Mouse (Mus musculus): Measurements from ENCODE around the gene Eif2b2. TPM values are rescaled to one million over a fixed set of nuclear protein-coding genes. Genes with fewer than 3 reads are reported as not detected.

Gene Eif2b2
- polyA plus RNA-seq, 1 experiment from 2014 or later, result 36.4 TPM

DNA sequence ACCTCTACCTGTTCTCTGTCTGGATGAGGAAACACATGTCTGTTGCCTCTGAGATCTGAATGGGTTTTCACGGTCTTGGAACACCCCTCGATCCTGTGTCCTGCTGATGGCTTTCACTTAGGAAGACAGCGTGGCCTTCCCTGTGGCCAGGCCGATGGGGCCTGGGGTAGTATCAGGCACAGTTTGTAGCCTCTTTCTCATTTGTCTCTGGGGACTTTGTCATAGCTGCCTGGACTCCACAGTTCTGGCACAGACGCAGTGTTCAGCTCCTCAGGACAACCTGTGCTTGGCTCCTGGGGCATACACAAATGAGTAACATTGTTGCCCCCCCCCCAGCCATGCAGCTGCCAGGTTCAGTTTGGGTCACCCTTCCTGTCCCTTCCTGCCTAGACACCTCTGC lies 24.2 kb upstream of the Eif2b2 start:
- Histone ChIP-seq H3K27ac (replicated peaks) (no peak overlapping the region), H3K4me2 (no peak overlapping the region), H3K9me3 (replicated peaks) (no peaks in the 10 kb centered on the region), H3K27me3 (no peaks in the 10 kb centered on the region), H3K9ac (no peak overlapping the region), H3K36me3 (replicated peaks) (no peaks in the 10 kb centered on the region), H3K4me3 (replicated peaks) (no peak overlapping the region), H3K4me1 (replicated peaks) (0 out of 2 replicates have a peak, but pooled peaks cover 8% of the 10 kb centered on the region)
- no peak for ATAC-seq (ENCODE audit: insufficient read depth)
- 75% methylated on average over 5 of the region's 5 CpGs for WGBS (ENCODE audit: insufficient replicate concordance)

DNA sequence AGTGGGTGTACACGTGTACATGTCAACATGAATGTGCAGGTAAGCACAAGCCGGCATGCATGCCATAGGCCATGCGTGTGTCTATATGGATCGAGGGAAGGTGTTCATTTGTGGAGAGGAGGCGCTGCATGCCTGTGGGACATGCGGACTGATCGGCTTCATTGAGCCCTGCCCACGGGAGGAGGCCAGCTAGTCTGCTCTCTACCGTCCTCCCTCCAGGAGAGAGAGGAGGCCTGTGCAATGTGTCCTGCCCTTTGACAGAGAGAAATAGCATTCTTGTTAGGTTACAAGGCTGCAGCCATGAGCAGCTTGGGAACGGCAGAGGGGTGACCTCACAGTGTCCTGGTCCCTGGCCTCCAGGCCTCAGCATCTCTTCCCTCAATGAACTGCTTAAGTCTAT lies 23.1 kb upstream of the Eif2b2 start:
- 70% methylated on average over 10 of the region's 10 CpGs for WGBS (ENCODE audit: insufficient replicate concordance)
- no peak for ATAC-seq (ENCODE audit: insufficient read depth)

DNA sequence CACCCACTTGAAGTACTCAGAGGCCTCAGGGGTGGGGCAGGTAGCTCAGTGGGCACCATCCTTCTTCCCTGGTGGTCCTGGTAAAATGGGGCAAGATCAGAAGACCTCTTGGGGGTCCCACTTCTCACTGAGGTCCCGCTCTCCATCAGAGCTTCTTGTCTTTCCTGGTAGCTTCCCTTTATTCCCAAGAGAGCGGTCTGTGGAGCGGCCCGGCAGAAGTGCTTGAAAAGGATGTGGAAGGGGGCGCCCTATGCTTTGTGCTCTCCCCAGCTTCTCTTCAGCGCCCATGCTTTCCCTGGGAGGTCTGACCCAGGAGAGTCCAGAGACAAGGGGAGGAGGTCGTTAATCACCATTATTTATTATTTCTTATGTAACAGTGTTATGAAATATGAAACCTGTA lies 21.9 kb upstream of the Eif2b2 start:
- no peaks in the 10 kb centered on the region for H3K36me3 ChIP-seq (replicated peaks)
- H3K4me2 ChIP-seq, result no peak overlapping the region
- H3K4me1 ChIP-seq (replicated peaks), result 0 out of 2 replicates have a peak, but pooled peaks cover 5% of the 10 kb centered on the region
- H3K4me3 ChIP-seq (replicated peaks), result no peak overlapping the region
- no peak overlapping the region for H3K9ac ChIP-seq
- 81% methylated on average over 7 of the region's 7 CpGs for WGBS (ENCODE audit: insufficient replicate concordance)
- H3K27me3 ChIP-seq, result no peaks in the 10 kb centered on the region
- ATAC-seq (ENCODE audit: insufficient read depth), result no peak
- no peaks in the 10 kb centered on the region for H3K9me3 ChIP-seq (replicated peaks)
- H3K27ac ChIP-seq (replicated peaks), result no peak overlapping the region

More for the DNA sequence above, 23.1 kb upstream of the Eif2b2 start:
- no peak overlapping the region for H3K4me2 ChIP-seq
- H3K9me3 ChIP-seq (replicated peaks), result no peaks in the 10 kb centered on the region
- no peak overlapping the region for H3K27ac ChIP-seq (replicated peaks)
- H3K4me1 ChIP-seq (replicated peaks), result 0 out of 2 replicates have a peak, but pooled peaks cover 8% of the 10 kb centered on the region
- no peak overlapping the region for H3K9ac ChIP-seq
- no peak overlapping the region for H3K4me3 ChIP-seq (replicated peaks)
- no peaks in the 10 kb centered on the region for H3K36me3 ChIP-seq (replicated peaks)
- no peaks in the 10 kb centered on the region for H3K27me3 ChIP-seq

DNA sequence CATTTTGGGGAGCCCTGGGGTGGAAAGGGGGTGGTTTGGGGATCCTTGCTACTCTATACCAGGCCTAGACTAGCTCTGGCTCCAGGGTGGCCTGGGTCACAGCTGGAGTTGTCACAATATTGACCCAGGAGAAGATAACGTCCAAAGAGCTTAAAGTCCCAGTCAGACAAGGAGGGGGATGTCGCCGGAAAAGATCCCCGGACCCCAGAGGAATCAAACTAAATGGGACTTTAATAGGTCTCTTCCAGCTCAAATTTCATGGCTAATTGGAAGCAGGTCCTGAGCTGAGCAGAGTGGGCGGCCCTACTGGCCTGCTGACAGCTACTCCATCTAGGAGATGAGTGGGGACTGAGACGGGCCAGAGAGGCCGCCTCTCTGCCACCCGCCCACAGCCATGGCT lies 21.3 kb upstream of the Eif2b2 start:
- H3K4me2 ChIP-seq, result no peak overlapping the region

DNA sequence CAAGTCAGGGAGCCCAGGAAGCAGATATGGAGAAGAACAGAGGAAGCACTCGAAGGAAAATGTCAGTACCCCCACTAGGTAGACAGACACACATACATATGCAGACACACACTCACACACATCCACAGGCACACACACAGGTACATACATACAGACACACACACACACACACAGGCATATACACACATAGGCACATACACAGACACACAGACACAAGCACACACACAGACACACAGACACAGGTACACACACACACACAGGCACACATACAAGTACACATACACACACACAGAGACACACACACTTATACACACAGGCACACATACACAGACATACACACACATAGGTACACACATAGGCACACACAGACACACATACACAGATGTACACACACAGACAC lies 19.3 kb upstream of the Eif2b2 start:
- H3K9me3 ChIP-seq (replicated peaks), result no peaks in the 10 kb centered on the region
- 60% methylated on average over 1 of the region's 1 CpGs for WGBS (ENCODE audit: insufficient replicate concordance)
- H3K9ac ChIP-seq, result no peak overlapping the region
- H3K27ac ChIP-seq (replicated peaks), result no peak overlapping the region
- no peak overlapping the region for H3K4me2 ChIP-seq
- no peaks in the 10 kb centered on the region for H3K4me1 ChIP-seq (replicated peaks)
- ATAC-seq (ENCODE audit: insufficient read depth), result no peak
- no peaks in the 10 kb centered on the region for H3K27me3 ChIP-seq
- no peaks in the 10 kb centered on the region for H3K36me3 ChIP-seq (replicated peaks)
- no peak overlapping the region for H3K4me3 ChIP-seq (replicated peaks)

More for the DNA sequence above, 21.3 kb upstream of the Eif2b2 start:
- H3K9ac ChIP-seq, result no peak overlapping the region
- no peaks in the 10 kb centered on the region for H3K4me1 ChIP-seq (replicated peaks)
- H3K36me3 ChIP-seq (replicated peaks), result no peaks in the 10 kb centered on the region
- H3K4me3 ChIP-seq (replicated peaks), result no peak overlapping the region
- ATAC-seq (ENCODE audit: insufficient read depth), result no peak
- no peaks in the 10 kb centered on the region for H3K9me3 ChIP-seq (replicated peaks)
- 53% methylated on average over 8 of the region's 8 CpGs for WGBS (ENCODE audit: insufficient replicate concordance)
- H3K27me3 ChIP-seq, result no peaks in the 10 kb centered on the region
- H3K27ac ChIP-seq (replicated peaks), result no peak overlapping the region

DNA sequence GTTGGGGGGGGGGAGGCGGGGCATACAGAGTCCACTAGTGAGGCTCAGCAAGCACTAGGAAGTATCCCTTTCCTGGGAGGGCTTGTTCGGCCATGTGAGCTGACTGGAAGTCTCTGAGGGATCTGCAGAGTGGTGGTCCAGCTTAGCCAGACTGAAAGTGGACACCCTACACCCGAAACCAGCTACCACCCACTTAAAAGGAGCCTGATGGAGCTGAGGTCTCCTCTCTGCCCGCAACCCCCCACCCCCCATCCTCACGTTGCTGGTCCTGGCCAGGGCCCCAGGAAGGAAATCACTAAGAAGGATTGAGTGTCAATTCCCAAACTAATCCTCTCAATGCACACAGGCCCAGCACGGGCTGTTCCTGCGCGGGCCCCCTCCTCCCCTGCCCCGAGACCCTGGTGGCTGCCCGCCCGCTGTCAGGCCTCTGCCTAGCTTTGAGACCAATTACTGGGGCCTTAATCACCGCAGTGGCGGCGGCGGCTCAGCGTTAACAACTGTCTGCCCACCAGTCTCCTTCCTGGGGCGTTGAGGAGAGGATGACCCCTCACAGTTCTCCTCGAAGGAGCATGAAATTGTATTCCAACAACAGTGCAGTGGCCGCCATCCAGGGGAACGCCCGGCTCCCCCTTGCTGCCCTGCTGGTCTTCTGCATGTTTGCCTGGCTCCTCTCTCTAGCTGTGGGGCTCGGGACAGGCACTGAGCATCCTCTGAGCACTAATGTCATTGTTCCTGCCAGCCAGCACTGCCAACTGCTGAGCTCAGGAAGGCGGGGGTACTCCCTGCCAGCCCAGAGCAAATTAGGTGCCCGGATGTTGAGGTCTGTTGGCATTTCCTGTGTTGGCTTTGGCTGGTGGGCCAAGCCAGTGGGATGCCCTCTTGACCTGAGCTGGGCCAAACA lies 18.1 kb upstream of the Eif2b2 start:
- no peaks in the 10 kb centered on the region for H3K27me3 ChIP-seq
- no peak overlapping the region for H3K4me3 ChIP-seq (replicated peaks)
- H3K9ac ChIP-seq, result no peak overlapping the region
- H3K9me3 ChIP-seq (replicated peaks), result no peaks in the 10 kb centered on the region
- H3K27ac ChIP-seq (replicated peaks), result no peak overlapping the region
- H3K36me3 ChIP-seq (replicated peaks), result no peaks in the 10 kb centered on the region
- no peak overlapping the region for H3K4me2 ChIP-seq
- H3K4me1 ChIP-seq (replicated peaks), result no peaks in the 10 kb centered on the region
- no peak for ATAC-seq (ENCODE audit: insufficient read depth)
- WGBS (ENCODE audit: insufficient replicate concordance), result 47% methylated on average over 24 of the region's 24 CpGs

DNA sequence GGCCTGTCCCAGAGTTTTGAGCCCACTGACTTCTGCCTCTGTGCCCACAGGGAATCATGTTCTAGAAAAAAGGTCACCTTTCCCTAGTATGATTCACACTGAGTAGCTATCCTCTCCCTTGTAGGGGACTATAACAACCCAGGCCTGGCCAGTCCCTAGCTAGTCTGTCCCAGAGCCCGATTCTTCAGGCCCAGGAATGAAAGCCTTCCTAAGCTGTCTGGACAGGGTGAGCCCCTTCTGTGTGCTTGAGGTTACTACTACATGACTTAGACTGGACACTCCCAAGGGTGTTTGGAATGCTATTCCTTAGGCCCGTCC lies 17.5 kb upstream of the Eif2b2 start:
- Histone ChIP-seq H3K27me3 (no peaks in the 10 kb centered on the region), H3K27ac (replicated peaks) (no peak overlapping the region), H3K36me3 (replicated peaks) (no peaks in the 10 kb centered on the region), H3K4me3 (replicated peaks) (no peak overlapping the region), H3K4me1 (replicated peaks) (no peaks in the 10 kb centered on the region), H3K9me3 (replicated peaks) (no peaks in the 10 kb centered on the region), H3K4me2 (no peak overlapping the region), H3K9ac (no peak overlapping the region)
- ATAC-seq (ENCODE audit: insufficient read depth), result no peak
- 47% methylated on average over 2 of the region's 2 CpGs for WGBS (ENCODE audit: insufficient replicate concordance)

DNA sequence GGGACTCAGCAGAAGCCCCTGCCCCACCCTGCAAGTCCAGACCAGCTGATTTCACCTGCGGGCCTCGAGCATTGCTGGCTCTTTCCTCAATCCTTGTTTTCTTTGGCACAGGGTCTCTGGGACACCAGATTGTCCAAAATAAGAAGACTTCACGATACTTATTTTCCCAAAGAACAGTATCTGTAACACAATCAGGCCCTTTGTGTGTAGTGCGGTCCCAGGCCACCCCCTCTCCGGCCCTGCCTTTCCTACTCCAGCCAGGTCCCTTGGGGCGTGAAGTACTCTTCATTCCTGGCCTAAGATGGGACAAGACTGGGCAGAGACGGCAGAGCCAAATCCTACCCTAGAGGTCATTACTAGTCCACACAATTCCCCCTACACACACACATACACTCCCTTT lies 17.1 kb upstream of the Eif2b2 start:
- Histone ChIP-seq H3K4me1 (replicated peaks) (no peaks in the 10 kb centered on the region), H3K4me3 (replicated peaks) (no peak overlapping the region), H3K4me2 (no peak overlapping the region), H3K27me3 (no peaks in the 10 kb centered on the region), H3K36me3 (replicated peaks) (no peaks in the 10 kb centered on the region), H3K9ac (no peak overlapping the region), H3K27ac (replicated peaks) (no peak overlapping the region), H3K9me3 (replicated peaks) (no peaks in the 10 kb centered on the region)
- no peak for ATAC-seq (ENCODE audit: insufficient read depth)
- WGBS (ENCODE audit: insufficient replicate concordance), result 71% methylated on average over 7 of the region's 7 CpGs

DNA sequence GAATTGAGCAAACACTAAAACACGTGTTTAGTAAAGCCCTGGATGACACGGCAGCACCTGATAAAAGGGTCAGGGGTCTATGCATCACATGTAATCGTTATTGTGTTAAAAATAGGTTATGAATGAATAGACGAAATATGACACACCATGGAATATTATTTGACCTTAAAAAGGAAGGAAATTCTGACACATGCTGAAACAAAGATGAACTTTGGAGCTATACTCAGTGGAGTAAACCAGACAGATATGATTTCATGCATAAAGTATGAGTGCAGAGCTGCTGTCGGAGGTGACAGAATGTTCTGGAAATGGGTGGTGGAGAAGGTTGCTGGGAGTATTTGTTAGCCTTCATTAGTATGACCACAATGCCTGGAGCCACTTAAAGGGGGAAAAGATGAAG lies 15.6 kb upstream of the Eif2b2 start:
- 54% methylated on average over 5 of the region's 5 CpGs for WGBS (ENCODE audit: insufficient replicate concordance)
- Histone ChIP-seq H3K27ac (replicated peaks) (no peak overlapping the region), H3K4me1 (replicated peaks) (no peaks in the 10 kb centered on the region), H3K36me3 (replicated peaks) (no peaks in the 10 kb centered on the region), H3K9ac (no peak overlapping the region), H3K27me3 (peaks cover 3% of the 10 kb centered on the region; the same call in 1 of the 2 replicates), H3K4me2 (no peak overlapping the region), H3K9me3 (replicated peaks) (no peaks in the 10 kb centered on the region), H3K4me3 (replicated peaks) (no peak overlapping the region)
- ATAC-seq (ENCODE audit: insufficient read depth), result no peak

DNA sequence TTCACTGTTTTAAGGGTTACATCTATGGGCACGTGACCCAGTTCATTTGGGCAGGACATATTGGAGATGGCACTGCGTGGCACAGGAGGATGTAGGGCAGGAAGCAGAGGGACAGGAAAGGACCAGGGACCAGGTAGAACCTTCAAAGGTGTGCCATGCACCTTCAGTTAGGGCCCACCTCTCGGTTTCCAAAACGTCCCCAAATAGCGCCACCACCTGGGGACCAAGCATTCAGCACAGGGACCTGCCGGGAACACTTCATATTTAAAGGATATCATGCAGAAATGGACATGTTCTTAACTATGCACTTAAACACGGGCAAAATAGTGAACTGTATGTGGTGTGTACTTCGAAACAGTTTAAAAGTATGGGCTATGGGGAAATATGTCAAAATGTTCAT lies 15.2 kb upstream of the Eif2b2 start:
- peaks cover 4% of the 10 kb centered on the region; the same call in 1 of the 2 replicates for H3K27me3 ChIP-seq
- H3K9me3 ChIP-seq (replicated peaks), result no peaks in the 10 kb centered on the region
- H3K36me3 ChIP-seq (replicated peaks), result no peaks in the 10 kb centered on the region
- H3K4me2 ChIP-seq, result no peak overlapping the region
- H3K27ac ChIP-seq (replicated peaks), result no peak overlapping the region
- no peak for ATAC-seq (ENCODE audit: insufficient read depth)
- no peaks in the 10 kb centered on the region for H3K4me1 ChIP-seq (replicated peaks)
- 44% methylated on average over 8 of the region's 8 CpGs for WGBS (ENCODE audit: insufficient replicate concordance)
- H3K4me3 ChIP-seq (replicated peaks), result no peak overlapping the region
- no peak overlapping the region for H3K9ac ChIP-seq

DNA sequence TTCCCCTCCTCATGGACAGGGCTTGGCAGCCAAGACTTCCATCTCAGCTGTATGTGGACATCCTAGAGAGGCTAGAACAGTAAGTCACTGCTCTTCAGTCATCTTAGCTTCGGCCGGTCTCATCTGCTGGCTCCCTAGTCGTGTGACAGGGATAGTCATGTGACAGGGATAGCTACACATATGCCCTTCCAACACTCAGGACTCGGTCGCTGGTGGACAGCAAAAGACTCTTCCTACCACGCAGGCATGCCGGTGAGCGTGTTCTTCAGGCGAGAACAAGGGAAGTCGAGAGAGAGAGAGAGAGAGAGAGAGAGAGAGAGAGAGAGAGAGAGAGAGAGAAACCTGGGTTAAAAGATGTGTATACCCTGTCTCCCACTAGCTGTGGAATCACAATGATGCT lies 13.9 kb upstream of the Eif2b2 start:
- Histone ChIP-seq H3K27me3 (peaks cover 4% of the 10 kb centered on the region; the same call in 1 of the 2 replicates), H3K9me3 (replicated peaks) (no peaks in the 10 kb centered on the region)
- WGBS (ENCODE audit: insufficient replicate concordance), result 74% methylated on average over 10 of the region's 10 CpGs

More for the DNA sequence above, 13.9 kb upstream of the Eif2b2 start:
- Histone ChIP-seq H3K4me2 (no peak overlapping the region), H3K4me3 (replicated peaks) (no peak overlapping the region), H3K36me3 (replicated peaks) (no peaks in the 10 kb centered on the region), H3K27ac (replicated peaks) (no peak overlapping the region), H3K9ac (no peak overlapping the region), H3K4me1 (replicated peaks) (no peaks in the 10 kb centered on the region)
- no peak for ATAC-seq (ENCODE audit: insufficient read depth)
